Mouse (Mus musculus): ENCODE measurements around the gene Optc.

The Optc gene

DNA sequence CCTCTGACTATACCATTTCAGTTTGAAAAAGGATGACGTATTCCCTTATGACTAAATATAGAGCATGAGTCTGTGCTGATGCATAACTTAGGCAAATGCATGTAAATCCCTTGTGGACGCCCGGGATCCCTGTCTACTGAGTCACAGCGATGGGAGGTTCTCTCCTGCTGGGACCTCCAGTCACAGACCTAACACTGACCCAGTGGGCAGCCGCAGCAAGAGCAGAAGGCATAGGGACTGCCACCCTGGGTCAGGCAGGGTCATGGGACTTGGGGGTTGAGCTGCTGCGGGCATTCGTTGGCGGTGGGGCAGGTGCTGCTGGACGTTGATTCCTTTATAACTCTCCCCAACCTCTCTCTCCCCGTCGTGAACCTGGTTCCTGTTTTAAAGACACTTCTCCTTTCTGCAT lies 51.7 kb downstream of the Optc start:
- no peaks in the 10 kb centered on the region for H3K36me3 ChIP-seq (ENCODE audit: insufficient read depth, low read length)
- H3K27me3 ChIP-seq (ENCODE audit: insufficient read depth, low read length), result peaks cover 26% of the 10 kb centered on the region
- peaks cover 69% of the 10 kb centered on the region for H3K4me1 ChIP-seq (replicated peaks; ENCODE audit: low read depth, low read length)
- H3K4me3 ChIP-seq (replicated peaks; ENCODE audit: low read length), result no peak overlapping the region
- H3K9me3 ChIP-seq (ENCODE audit: low read length), result no peaks in the 10 kb centered on the region
- no peak for TF ChIP-seq POU5F1 (IDR thresholded peaks at IDR 0.05; ENCODE audit: borderline replicate concordance, low read length)
- no peak for TF ChIP-seq CTCF (conservative IDR thresholded peaks at IDR 0.05; ENCODE audit: low read length)
- no peak for TF ChIP-seq NANOG (IDR thresholded peaks at IDR 0.05; ENCODE audit: borderline replicate concordance, low read length)

GRCm38 (mm10) chr1:133855274-133856017 lies 52.4 kb downstream of the Optc start:
- no peak overlapping the region for H3K4me3 ChIP-seq (replicated peaks; ENCODE audit: low read length)
- TF ChIP-seq CTCF (conservative IDR thresholded peaks at IDR 0.05; ENCODE audit: low read length) (no peak), POU5F1 (IDR thresholded peaks at IDR 0.05; ENCODE audit: borderline replicate concordance, low read length) (no peak), NANOG (IDR thresholded peaks at IDR 0.05; ENCODE audit: borderline replicate concordance, low read length) (no peak)
- H3K4me1 ChIP-seq (replicated peaks; ENCODE audit: low read depth, low read length), result peaks cover 68% of the 10 kb centered on the region

GRCm38 (mm10) chr1:133854421-133855273 lies 53.2 kb downstream of the Optc start:
- no peak overlapping the region for H3K4me3 ChIP-seq (replicated peaks; ENCODE audit: low read length)
- TF ChIP-seq NANOG (IDR thresholded peaks at IDR 0.05; ENCODE audit: borderline replicate concordance, low read length) (no peak), CTCF (conservative IDR thresholded peaks at IDR 0.05; ENCODE audit: low read length) (no peak), POU5F1 (IDR thresholded peaks at IDR 0.05; ENCODE audit: borderline replicate concordance, low read length) (no peak)
- no peaks in the 10 kb centered on the region for H3K9me3 ChIP-seq (ENCODE audit: low read length)
- H3K36me3 ChIP-seq (ENCODE audit: insufficient read depth, low read length), result no peaks in the 10 kb centered on the region
- peaks cover 60% of the 10 kb centered on the region for H3K4me1 ChIP-seq (replicated peaks; ENCODE audit: low read depth, low read length)
- peaks cover 20% of the 10 kb centered on the region for H3K27me3 ChIP-seq (ENCODE audit: insufficient read depth, low read length)

More at GRCm38 (mm10) chr1:133855274-133856017, 52.4 kb downstream of the Optc start:
- peaks cover 23% of the 10 kb centered on the region for H3K27me3 ChIP-seq (ENCODE audit: insufficient read depth, low read length)
- no peaks in the 10 kb centered on the region for H3K36me3 ChIP-seq (ENCODE audit: insufficient read depth, low read length)
- H3K9me3 ChIP-seq (ENCODE audit: low read length), result no peaks in the 10 kb centered on the region
